Mouse (Mus musculus) ES-Bruce4 (cell line): ENCODE data around the gene Slc5a3. TPM values are rescaled to one million over a fixed set of nuclear protein-coding genes. Genes with fewer than 3 reads are reported as not detected.

Source experiments
- H3K27ac ChIP-seq: 2 replicates; pipeline ENCODE4 v1.5.1; 2012; ENCODE audit warnings: low read length, inconsistent platforms; ENCODE audit not compliant: insufficient read depth
- H3K27me3 ChIP-seq: 2 replicates; pipeline ENCODE4 v1.6.1; 2012; ENCODE audit warnings: mild to moderate bottlenecking, low read length, inconsistent platforms; ENCODE audit not compliant: control insufficient read depth, poor library complexity, insufficient read depth, severe bottlenecking
- H3K36me3 ChIP-seq: 2 replicates; pipeline ENCODE4 v1.6.1; 2012; ENCODE audit warnings: inconsistent platforms, mild to moderate bottlenecking, low read length, moderate library complexity; ENCODE audit not compliant: control insufficient read depth, poor library complexity, insufficient read depth, severe bottlenecking
- H3K4me1 ChIP-seq: one replicate; pipeline ENCODE4 v1.8.1; 2011; ENCODE audit warnings: low read length; ENCODE audit not compliant: control insufficient read depth, insufficient read depth
- H3K4me3 ChIP-seq: 2 replicates; pipeline ENCODE4 v1.5.1; 2011; ENCODE audit warnings: low read depth, mild to moderate bottlenecking, low read length
- H3K9ac ChIP-seq: 2 replicates; pipeline ENCODE4 v1.6.1; 2012; ENCODE audit warnings: low read depth, mild to moderate bottlenecking, inconsistent platforms; ENCODE audit not compliant: poor library complexity, severe bottlenecking
- H3K9me3 ChIP-seq: replicated peaks from 2 replicates; pipeline ENCODE4 v1.6.1; 2012; ENCODE audit warnings: mild to moderate bottlenecking, low read length, inconsistent platforms; ENCODE audit not compliant: control insufficient read depth, poor library complexity, insufficient read depth, severe bottlenecking
- CTCF ChIP-seq: IDR thresholded peaks from one replicate; pipeline ENCODE4 v1.8.1; 2011; ENCODE audit warnings: low read depth, low read length
- EP300 ChIP-seq: IDR thresholded peaks from 2 replicates; pipeline ENCODE4 v1.6.1; 2011; ENCODE audit warnings: low read depth, low read length; ENCODE audit not compliant: insufficient read depth
- POLR2A ChIP-seq: IDR thresholded peaks from one replicate; pipeline ENCODE4 v1.8.1; 2011; ENCODE audit warnings: low read length; ENCODE audit not compliant: insufficient read depth
- polyA plus RNA-seq: library from polyadenylated mRNA; stranded (reverse); fragments of >200 nt; gene quantifications from 2 replicates; pipeline ENCODE4 v1.2.4, GENCODE M21; 2011; ENCODE audit warnings: low read depth; ENCODE audit not compliant: missing spikeins, insufficient read depth, insufficient read length

The Slc5a3 gene
- polyA plus RNA-seq, 1 experiment = 23.4 TPM

DNA sequence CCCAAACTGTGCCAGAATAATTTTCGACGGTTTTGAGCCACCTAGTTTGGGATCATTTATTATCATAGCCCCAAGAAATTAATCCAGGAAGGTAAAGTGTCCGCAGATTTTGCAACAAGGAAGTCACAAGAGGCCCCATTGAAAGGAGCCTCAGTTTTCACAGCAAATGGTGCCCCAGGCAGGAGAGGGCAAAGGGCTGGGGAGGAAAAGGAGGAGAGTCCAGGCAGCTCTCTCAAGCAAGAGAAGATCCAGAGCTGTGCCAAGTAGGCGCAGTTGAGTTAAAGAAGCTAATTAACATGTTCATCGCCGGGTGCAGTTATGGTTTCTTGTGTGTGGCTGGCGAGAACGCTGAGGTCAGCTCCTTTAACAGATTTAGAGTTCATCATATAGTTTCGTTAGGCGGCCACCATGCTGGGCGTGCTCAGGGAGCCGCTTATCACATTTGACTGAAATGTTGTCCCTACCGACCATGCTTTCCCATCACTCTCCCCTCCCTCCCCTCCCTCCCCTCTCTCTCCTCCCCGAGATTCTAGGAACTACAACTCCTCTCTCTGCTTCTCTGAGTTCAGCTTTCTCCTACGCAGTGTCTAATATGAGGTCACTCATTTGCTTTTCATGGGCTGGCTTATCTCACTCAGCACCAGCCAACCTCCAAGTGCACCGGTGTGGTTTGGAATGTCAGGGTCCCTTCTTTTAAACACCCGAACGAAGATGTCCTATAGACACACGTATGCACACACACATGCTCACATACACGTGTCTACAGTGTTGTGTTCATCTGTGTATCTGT, 35.4 kb upstream of the Slc5a3 start:
- Histone ChIP-seq H3K27me3 (no peaks in the 10 kb centered on the region), H3K4me3 (no peak overlapping the region)

DNA sequence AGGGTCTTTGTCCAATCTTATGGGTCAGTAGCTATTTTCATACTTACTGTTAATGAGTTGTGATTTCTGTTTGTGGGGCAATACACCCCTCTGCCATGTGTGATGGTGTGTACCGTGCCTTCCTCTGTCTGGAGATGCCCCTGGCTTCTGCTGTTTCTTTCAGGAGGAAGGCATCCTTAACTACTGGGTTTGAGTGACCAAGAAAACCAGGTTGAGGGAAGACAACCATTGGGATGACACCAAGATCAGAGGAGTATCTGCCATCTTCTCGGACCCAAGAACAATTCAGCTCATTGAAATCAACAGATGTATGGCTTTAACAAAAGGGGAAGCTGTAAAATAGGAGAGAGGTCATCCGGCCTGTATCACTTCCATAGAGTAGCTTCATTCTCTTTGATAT, 24.8 kb upstream of the Slc5a3 start:
- H3K4me3 ChIP-seq = no peak overlapping the region
- H3K36me3 ChIP-seq = no peaks in the 10 kb centered on the region
- H3K9ac ChIP-seq = no peak overlapping the region
- no peaks in the 10 kb centered on the region for H3K4me1 ChIP-seq
- TF ChIP-seq EP300 = no peak
- TF ChIP-seq CTCF = no peak
- no peak for TF ChIP-seq POLR2A
- H3K27me3 ChIP-seq = no peaks in the 10 kb centered on the region
- H3K9me3 ChIP-seq = no peaks in the 10 kb centered on the region
- no peak overlapping the region for H3K27ac ChIP-seq

More for the DNA sequence above, 35.4 kb upstream of the Slc5a3 start:
- H3K4me1 ChIP-seq = peaks cover 2% of the 10 kb centered on the region
- H3K9me3 ChIP-seq = peaks cover 6% of the 10 kb centered on the region
- no peak for TF ChIP-seq EP300
- no peak for TF ChIP-seq CTCF
- no peak for TF ChIP-seq POLR2A
- no peak overlapping the region for H3K27ac ChIP-seq
- H3K36me3 ChIP-seq = no peaks in the 10 kb centered on the region
- no peak overlapping the region for H3K9ac ChIP-seq

DNA sequence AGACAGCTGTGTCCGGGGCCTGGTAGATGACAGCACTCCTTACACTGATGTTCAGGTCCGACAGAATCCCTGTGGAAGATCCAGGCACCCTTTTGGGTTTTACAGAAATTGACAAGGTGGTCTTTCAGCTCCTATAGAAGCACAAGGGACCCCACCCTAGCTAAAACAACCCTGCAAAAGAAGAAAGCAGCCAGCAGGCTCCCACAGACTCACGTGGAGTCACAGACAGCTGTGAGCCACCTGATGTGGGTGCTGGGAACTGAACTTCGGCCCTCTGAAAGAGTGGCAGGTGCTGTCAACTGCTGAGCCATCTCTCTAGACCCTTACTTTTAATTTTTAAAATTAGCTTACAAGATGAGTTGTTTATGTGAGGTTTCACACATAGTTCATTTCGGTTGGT, 23.4 kb upstream of the Slc5a3 start:
- no peak overlapping the region for H3K27ac ChIP-seq
- TF ChIP-seq CTCF (no peak), EP300 (no peak), POLR2A (no peak)
- no peaks in the 10 kb centered on the region for H3K4me1 ChIP-seq
- no peaks in the 10 kb centered on the region for H3K9me3 ChIP-seq
- no peaks in the 10 kb centered on the region for H3K27me3 ChIP-seq
- H3K4me3 ChIP-seq = no peak overlapping the region
- no peaks in the 10 kb centered on the region for H3K36me3 ChIP-seq
- no peak overlapping the region for H3K9ac ChIP-seq

DNA sequence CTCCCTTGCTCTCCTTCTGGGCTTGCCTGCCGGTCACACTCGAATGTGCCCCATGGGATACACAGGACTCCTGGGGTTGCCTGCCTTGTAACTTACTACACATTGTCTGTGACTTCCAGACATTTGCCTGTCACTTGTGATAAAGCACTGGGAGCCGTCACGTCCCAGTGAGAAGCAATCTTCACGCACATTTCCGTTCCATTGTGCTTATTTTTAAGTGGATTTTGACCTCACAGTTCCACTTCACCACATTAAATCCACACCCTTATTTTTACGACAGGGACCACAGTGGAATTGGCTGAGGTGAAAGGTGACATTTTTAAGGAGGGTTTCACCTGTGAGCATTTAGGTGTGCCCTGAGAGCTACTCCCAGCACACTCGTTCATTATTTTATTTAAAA, 21.4 kb upstream of the Slc5a3 start:
- Histone ChIP-seq H3K9me3 (no peaks in the 10 kb centered on the region), H3K4me3 (no peak overlapping the region), H3K27me3 (no peaks in the 10 kb centered on the region), H3K9ac (no peak overlapping the region), H3K36me3 (no peaks in the 10 kb centered on the region), H3K27ac (no peak overlapping the region), H3K4me1 (no peaks in the 10 kb centered on the region)
- TF ChIP-seq EP300 = no peak
- TF ChIP-seq POLR2A = no peak
- TF ChIP-seq CTCF = no peak

DNA sequence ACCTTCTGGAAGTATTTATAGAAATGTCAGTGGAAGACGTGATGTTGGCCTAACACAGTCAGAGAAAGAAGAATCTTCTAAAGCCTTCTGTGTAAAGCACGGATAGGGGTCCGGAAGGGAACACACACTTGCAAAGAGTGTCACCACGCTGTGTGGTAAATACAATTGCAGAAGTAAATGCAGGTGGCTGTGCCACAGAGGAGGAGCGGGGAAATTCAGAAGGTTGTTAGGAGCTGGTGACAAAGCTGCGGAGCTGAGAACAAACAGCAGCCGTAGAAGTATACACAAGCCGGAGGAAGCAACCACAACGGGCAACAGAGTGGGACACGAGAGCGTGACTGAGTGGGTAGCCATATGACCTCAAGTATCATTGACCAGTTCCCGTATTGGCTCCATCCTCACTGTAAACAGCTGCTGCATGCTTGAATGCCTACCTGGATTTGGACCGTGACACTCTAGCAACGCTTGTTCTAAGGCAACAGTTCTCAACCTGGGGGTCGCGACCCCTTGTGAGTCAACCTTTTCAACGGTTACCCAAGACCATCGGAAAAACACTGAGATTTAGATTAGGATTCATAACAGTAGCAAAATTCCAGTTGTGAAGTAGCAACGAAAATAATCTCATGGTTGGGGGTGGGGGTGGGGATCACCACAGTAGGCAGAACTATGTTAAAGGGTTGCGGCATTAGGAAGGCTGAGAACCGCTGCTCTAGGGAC, 20.1 kb upstream of the Slc5a3 start:
- H3K9me3 ChIP-seq = no peaks in the 10 kb centered on the region
- TF ChIP-seq CTCF (no peak), EP300 (no peak), POLR2A (no peak)
- H3K27me3 ChIP-seq = no peaks in the 10 kb centered on the region
- H3K36me3 ChIP-seq = no peaks in the 10 kb centered on the region
- H3K4me3 ChIP-seq = no peak overlapping the region
- no peak overlapping the region for H3K27ac ChIP-seq
- no peak overlapping the region for H3K9ac ChIP-seq
- H3K4me1 ChIP-seq = no peaks in the 10 kb centered on the region

DNA sequence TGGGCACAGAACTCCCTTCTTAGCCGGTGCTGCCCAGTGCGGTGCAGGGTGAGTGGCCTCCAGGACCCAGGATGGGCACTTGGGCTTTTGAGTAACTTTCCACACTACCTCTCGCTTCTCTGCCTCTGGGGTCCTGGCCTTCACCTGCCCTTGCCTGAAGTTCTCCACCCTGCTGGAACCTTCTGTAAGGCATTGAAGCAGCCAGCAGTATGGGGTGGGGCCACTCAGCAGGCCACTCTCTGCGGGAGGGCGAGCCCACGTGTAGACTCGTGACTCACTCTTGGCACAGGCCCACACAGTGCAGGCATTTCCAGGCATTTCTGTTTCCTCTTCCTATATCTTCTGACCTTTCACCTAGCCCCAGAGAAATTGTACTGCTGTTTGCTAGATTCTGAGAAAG, 18.7 kb upstream of the Slc5a3 start:
- H3K4me1 ChIP-seq = no peaks in the 10 kb centered on the region
- H3K27me3 ChIP-seq = no peaks in the 10 kb centered on the region
- TF ChIP-seq POLR2A (no peak), CTCF (no peak), EP300 (no peak)
- H3K4me3 ChIP-seq = no peak overlapping the region
- no peaks in the 10 kb centered on the region for H3K36me3 ChIP-seq
- H3K9ac ChIP-seq = no peak overlapping the region
- no peaks in the 10 kb centered on the region for H3K9me3 ChIP-seq
- no peak overlapping the region for H3K27ac ChIP-seq
